Mouse (Mus musculus) intestine, postnatal 0 days (tissue): ENCODE measurements around the gene Hhipl1. TPM values are rescaled to one million over a fixed set of nuclear protein-coding genes. Genes with fewer than 3 reads are reported as not detected.

ENCODE experiments used
- ATAC-seq: fragments of 200-750 bp; cut with Nextera tagmentation; 2 replicates; pipeline ENCODE4 v1.8.0; 2017; ENCODE audit warnings: mild to moderate bottlenecking, moderate TSS enrichment, moderate library complexity
- H3K27ac ChIP-seq: fragments of 300-500 bp; sonication (generic); 2 replicates; pipeline ENCODE4 v1.5.1; 2014; ENCODE audit warnings: mild to moderate bottlenecking, low read depth, low read length, moderate library complexity
- H3K27me3 ChIP-seq: fragments of 300-500 bp; sonication (generic); replicated peaks from 2 replicates; pipeline ENCODE4 v1.6.1; 2014; ENCODE audit warnings: low read length, mixed read lengths; ENCODE audit not compliant: control insufficient read depth, insufficient read depth
- H3K36me3 ChIP-seq: fragments of 300-500 bp; sonication (generic); 2 replicates; pipeline ENCODE4 v1.6.1; 2014; ENCODE audit warnings: mild to moderate bottlenecking, moderate library complexity; ENCODE audit not compliant: control insufficient read depth, insufficient read depth
- H3K4me1 ChIP-seq: fragments of 300-500 bp; sonication (generic); replicated peaks from 2 replicates; pipeline ENCODE4 v1.6.1; 2014; ENCODE audit warnings: antibody characterized with exemption, low read length, mixed read lengths; ENCODE audit not compliant: control insufficient read depth, insufficient read depth
- H3K4me2 ChIP-seq: fragments of 300-500 bp; sonication (generic); replicated peaks from 2 replicates; pipeline ENCODE4 v1.6.1; 2014; ENCODE audit warnings: low read depth, mild to moderate bottlenecking, moderate library complexity
- H3K4me3 ChIP-seq: fragments of 300-500 bp; sonication (generic); 2 replicates; pipeline ENCODE4 v1.5.1; 2014; ENCODE audit warnings: low read depth, low read length
- H3K9ac ChIP-seq: fragments of 300-500 bp; sonication (generic); 2 replicates; pipeline ENCODE4 v1.6.1; 2014; ENCODE audit warnings: mild to moderate bottlenecking, low read depth, low read length
- H3K9me3 ChIP-seq: fragments of 300-500 bp; sonication (generic); 2 replicates; pipeline ENCODE4 v1.6.1; 2016; ENCODE audit warnings: mixed run types; ENCODE audit not compliant: control insufficient read depth
- CTCF ChIP-seq: sonication (generic); IDR thresholded peaks from 2 replicates; pipeline ENCODE4 v1.5.1; 2016; ENCODE audit warnings: low read depth, mild to moderate bottlenecking, control low read depth, antibody characterized with exemption, moderate library complexity
- WGBS: fragments of 180-500 bp; shearing (Covaris S2); extraction: QIAGEN DNeasy Blood & Tissue Kit; methylation state at CpG from one replicate; pipeline ENCODE4 v1.1.7; 2014; 5-methylcytosine and 5-hydroxymethylcytosine counted together
- polyA plus RNA-seq: library from polyadenylated mRNA; unstranded; fragments of >200 nt; fragmentation: Nextera tagmentation; extraction: Ambion mirVana; gene quantifications from 2 replicates; pipeline ENCODE4 v1.2.1, GENCODE M21; 2015

Hhipl1 gene
- polyA plus RNA-seq, 1 experiment from 2014 or later, result 0.20 TPM

DNA sequence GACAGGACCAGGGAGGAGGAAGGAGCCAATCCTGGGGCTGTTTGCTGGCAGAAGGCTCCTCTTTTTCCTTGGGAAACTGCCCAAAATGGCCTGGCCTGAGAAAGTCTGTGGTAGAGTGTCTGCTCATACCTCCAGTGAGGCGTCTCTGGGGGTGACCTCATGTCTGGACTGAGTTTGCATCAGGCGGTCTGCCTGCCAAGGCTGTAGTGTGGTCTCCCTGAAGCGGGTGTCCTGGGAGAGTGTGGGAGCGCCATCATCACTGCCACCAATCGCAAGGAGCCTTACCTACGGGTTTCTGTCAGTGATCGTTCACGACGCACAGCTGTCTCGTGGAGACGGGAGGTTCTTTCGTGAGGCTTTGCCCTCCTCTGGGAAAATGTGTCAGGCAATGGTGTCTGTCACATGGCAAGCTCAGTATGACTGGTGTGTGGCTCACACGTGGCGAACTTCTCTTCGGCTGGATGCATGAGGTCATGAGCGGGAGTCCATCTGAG lies 2.3 kb downstream of the Hhipl1 start:
- no peak overlapping the region for H3K27ac ChIP-seq
- ATAC-seq, result no peak
- H3K27me3 ChIP-seq, result peaks cover 21% of the 10 kb centered on the region
- no peaks in the 10 kb centered on the region for H3K4me1 ChIP-seq
- no peak overlapping the region for H3K9ac ChIP-seq
- H3K4me3 ChIP-seq, result no peak overlapping the region
- no peak overlapping the region for H3K4me2 ChIP-seq
- WGBS, result 88% methylated on average over 16 of the region's 16 CpGs
- no peaks in the 10 kb centered on the region for H3K9me3 ChIP-seq
- TF ChIP-seq CTCF, result no peak
- no peaks in the 10 kb centered on the region for H3K36me3 ChIP-seq

- no peaks in the 10 kb centered on the region for H3K9me3 ChIP-seq
- WGBS, result 54% methylated on average over 7 of the region's 8 CpGs
Observed at GRCm38 (mm10) chr12:108309116-108309794, 3.2 kb downstream of the Hhipl1 start.

DNA sequence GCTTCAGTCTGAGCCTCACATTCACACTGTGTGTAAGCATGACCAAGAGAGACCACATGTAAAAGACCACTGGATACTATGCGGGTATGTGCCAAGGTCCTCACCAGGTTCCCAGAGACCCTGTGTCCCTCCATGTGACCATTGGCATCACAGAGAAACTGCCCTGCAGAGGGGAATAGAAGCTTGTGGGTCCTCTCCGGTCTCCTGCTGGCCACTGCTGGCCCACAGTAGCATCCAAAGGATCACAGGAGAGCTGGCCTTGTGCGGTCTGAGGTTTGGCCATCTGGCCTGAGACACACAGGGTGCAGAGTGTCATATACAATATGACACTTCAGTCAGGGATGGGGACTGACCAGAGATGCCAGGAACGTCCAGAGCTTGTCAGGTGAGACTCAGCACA lies 4.0 kb downstream of the Hhipl1 start:
- H3K4me3 ChIP-seq, result no peak overlapping the region
- no peak overlapping the region for H3K27ac ChIP-seq
- H3K4me1 ChIP-seq, result no peaks in the 10 kb centered on the region
- TF ChIP-seq CTCF, result no peak
- ATAC-seq, result no peak
- no peaks in the 10 kb centered on the region for H3K9me3 ChIP-seq
- no peaks in the 10 kb centered on the region for H3K36me3 ChIP-seq
- peaks cover 13% of the 10 kb centered on the region for H3K27me3 ChIP-seq
- H3K9ac ChIP-seq, result no peak overlapping the region
- WGBS, result 84% methylated on average over 4 of the region's 4 CpGs
- no peak overlapping the region for H3K4me2 ChIP-seq

More at GRCm38 (mm10) chr12:108309116-108309794, 3.2 kb downstream of the Hhipl1 start:
- Histone ChIP-seq H3K4me1 (no peaks in the 10 kb centered on the region), H3K36me3 (no peaks in the 10 kb centered on the region), H3K27ac (no peak overlapping the region), H3K4me3 (no peak overlapping the region), H3K9ac (no peak overlapping the region), H3K4me2 (no peak overlapping the region), H3K27me3 (peaks cover 20% of the 10 kb centered on the region)
- no peak for TF ChIP-seq CTCF
- no peak for ATAC-seq

- H3K9me3 ChIP-seq, result no peaks in the 10 kb centered on the region
- no peaks in the 10 kb centered on the region for H3K4me1 ChIP-seq
- H3K4me2 ChIP-seq, result no peak overlapping the region
- no peak for ATAC-seq
- H3K36me3 ChIP-seq, result no peaks in the 10 kb centered on the region
- no peak for TF ChIP-seq CTCF
- H3K27me3 ChIP-seq, result peaks cover 8% of the 10 kb centered on the region
- H3K9ac ChIP-seq, result no peak overlapping the region
- 78% methylated on average over 7 of the region's 7 CpGs for WGBS
- no peak overlapping the region for H3K4me3 ChIP-seq
- no peak overlapping the region for H3K27ac ChIP-seq
Observed at GRCm38 (mm10) chr12:108310456-108311027, 4.5 kb downstream of the Hhipl1 start.

- no peaks in the 10 kb centered on the region for H3K9me3 ChIP-seq
- 90% methylated on average over 27 of the region's 27 CpGs for WGBS
- H3K4me3 ChIP-seq, result no peak overlapping the region
- no peaks in the 10 kb centered on the region for H3K4me1 ChIP-seq
- no peak overlapping the region for H3K4me2 ChIP-seq
- no peaks in the 10 kb centered on the region for H3K36me3 ChIP-seq
- TF ChIP-seq CTCF, result no peak
- no peak overlapping the region for H3K27ac ChIP-seq
- peaks cover 18% of the 10 kb centered on the region for H3K27me3 ChIP-seq
- H3K9ac ChIP-seq, result no peak overlapping the region
- ATAC-seq, result no peak
Observed at GRCm38 (mm10) chr12:108311741-108312290, 5.7 kb downstream of the Hhipl1 start.

- WGBS, result 56% methylated on average over 6 of the region's 6 CpGs
- Histone ChIP-seq H3K27me3 (peaks cover 23% of the 10 kb centered on the region), H3K27ac (no peak overlapping the region), H3K9me3 (no peaks in the 10 kb centered on the region), H3K4me1 (no peaks in the 10 kb centered on the region), H3K4me3 (no peak overlapping the region), H3K9ac (no peak overlapping the region), H3K36me3 (no peaks in the 10 kb centered on the region), H3K4me2 (no peak overlapping the region)
- no peak for TF ChIP-seq CTCF
- ATAC-seq, result no peak
Observed at GRCm38 (mm10) chr12:108312432-108312851, 6.4 kb downstream of the Hhipl1 start.
